10 mouse cellular contexts compared by ENCODE assay signal in genomic region chrX:84454473-84454872, GRCm38 (mm10).
A peak's percentile ranks its signal among the peaks of the same experiment; 100 is the strongest.
DNase-seq lines count a peak whose midpoint lies in the region; ATAC-seq and TF ChIP-seq lines count a peak whose summit lies in the region.
"Had no signal": no experiment of that assay in that cellular context is flagged by ENCODE, and none has a peak within 500 bp of the region (broad histone marks: within the 10 kb centered on the region; RNA-seq: fewer than 3 reads in every experiment).

No protein-coding gene starts in this region.

- no peak overlapping the region for H3K4me2 ChIP-seq in forebrain, embryonic 14.5 days (ENCODE audit: low read length)
- no peak overlapping the region for H3K4me2 ChIP-seq in forebrain, embryonic 15.5 days (replicated peaks)
- no peak overlapping the region for H3K4me2 ChIP-seq in liver, embryonic 11.5 days
- H3K4me2 ChIP-seq: heart, embryonic 13.5 days had no signal

- 92% methylated on average over 1 of the region's 1 CpGs for WGBS in forebrain, embryonic 14.5 days
- 95% methylated on average over 1 of the region's 1 CpGs for WGBS in forebrain, embryonic 15.5 days
- 84% methylated on average over 1 of the region's 1 CpGs for WGBS in liver, adult 2 months
- 73% methylated on average over 1 of the region's 1 CpGs for WGBS in liver, embryonic 11.5 days
- whole genome bisulfite sequencing in lung, adult 2 months, result 83% methylated on average over 1 of the region's 1 CpGs

- H3K27ac ChIP-seq in forebrain, embryonic 14.5 days (ENCODE audit: low read depth, low read length), result no peak overlapping the region
- H3K27ac ChIP-seq in forebrain, embryonic 15.5 days (replicated peaks), result no peak overlapping the region
- no peak overlapping the region for H3K27ac ChIP-seq in liver, adult 2 months (replicated peaks; ENCODE audit: insufficient read depth, low read depth, low read length)
- H3K27ac ChIP-seq in liver, embryonic 11.5 days (ENCODE audit: low read depth, low read length), result no peak overlapping the region
- H3K27ac ChIP-seq: heart, embryonic 13.5 days had no signal

- H3K27me3 ChIP-seq in forebrain, embryonic 14.5 days (replicated peaks; ENCODE audit: control insufficient read depth, insufficient read depth, low read length), result no peaks in the 10 kb centered on the region
- no peaks in the 10 kb centered on the region for H3K27me3 ChIP-seq in forebrain, embryonic 15.5 days
- H3K27me3 ChIP-seq in liver, adult 2 months (ENCODE audit: control insufficient read depth, insufficient read depth, low read length), result no peaks in the 10 kb centered on the region
- no peaks in the 10 kb centered on the region for H3K27me3 ChIP-seq in liver, embryonic 11.5 days (replicated peaks; ENCODE audit: control insufficient read depth, insufficient read depth, low read length)
- H3K27me3 ChIP-seq: heart, embryonic 13.5 days; megakaryocyte, embryonic 14.5 days had no signal

- no peak overlapping the region for H3K9ac ChIP-seq in forebrain, embryonic 14.5 days (ENCODE audit: low read length)
- H3K9ac ChIP-seq in forebrain, embryonic 15.5 days (replicated peaks), result no peak overlapping the region
- H3K9ac ChIP-seq in liver, adult 2 months (ENCODE audit: low read depth, low read length), result no peak overlapping the region
- no peak overlapping the region for H3K9ac ChIP-seq in liver, embryonic 11.5 days (ENCODE audit: low read depth, low read length)
- H3K9ac ChIP-seq: heart, embryonic 13.5 days had no signal

- H3K4me3 ChIP-seq in forebrain, embryonic 14.5 days (ENCODE audit: low read depth, low read length), result no peak overlapping the region
- no peak overlapping the region for H3K4me3 ChIP-seq in forebrain, embryonic 15.5 days
- no peak overlapping the region for H3K4me3 ChIP-seq in liver, adult 2 months (ENCODE audit: insufficient read depth, low read depth, low read length)
- no peak overlapping the region for H3K4me3 ChIP-seq in liver, embryonic 11.5 days (ENCODE audit: low read depth, low read length)
- H3K4me3 ChIP-seq in lung, adult 2 months (replicated peaks; ENCODE audit: extremely low read depth, low read depth, low read length), result no peak overlapping the region
- H3K4me3 ChIP-seq: heart, embryonic 13.5 days; megakaryocyte, embryonic 14.5 days had no signal

- ATAC-seq in forebrain, embryonic 14.5 days, result no peak
- no peak for ATAC-seq in forebrain, embryonic 15.5 days (replicated peaks)
- ATAC-seq in liver, embryonic 11.5 days (replicated peaks; ENCODE audit: low FRiP score), result no peak

- TF ChIP-seq CTCF in liver, adult 2 months (IDR thresholded peaks at IDR 0.05; ENCODE audit: low read depth, low read length), result peak; percentile 21; the same call in 1 of the 2 replicates
- TF ChIP-seq CTCF in lung, adult 2 months (IDR thresholded peaks at IDR 0.05; ENCODE audit: insufficient read depth, low read length), result no peak

- H3K9me3 ChIP-seq in forebrain, embryonic 14.5 days (replicated peaks; ENCODE audit: control insufficient read depth, low read length), result no peaks in the 10 kb centered on the region
- H3K9me3 ChIP-seq in forebrain, embryonic 15.5 days, result no peaks in the 10 kb centered on the region
- H3K9me3 ChIP-seq in liver, embryonic 11.5 days (ENCODE audit: control insufficient read depth, low read length), result no peaks in the 10 kb centered on the region
- H3K9me3 ChIP-seq: heart, embryonic 13.5 days; megakaryocyte, embryonic 14.5 days had no signal

- H3K4me1 ChIP-seq in forebrain, embryonic 14.5 days (ENCODE audit: control insufficient read depth, insufficient read depth, low read length), result no peaks in the 10 kb centered on the region
- H3K4me1 ChIP-seq in forebrain, embryonic 15.5 days, result no peaks in the 10 kb centered on the region
- H3K4me1 ChIP-seq in liver, adult 2 months (ENCODE audit: control insufficient read depth, insufficient read depth, low read length), result no peaks in the 10 kb centered on the region
- no peaks in the 10 kb centered on the region for H3K4me1 ChIP-seq in liver, embryonic 11.5 days (replicated peaks; ENCODE audit: control insufficient read depth, insufficient read depth, low read length)
- H3K4me1 ChIP-seq in lung, adult 2 months (ENCODE audit: control insufficient read depth, insufficient read depth, low read length), result no peaks in the 10 kb centered on the region
- H3K4me1 ChIP-seq: heart, embryonic 13.5 days; megakaryocyte, embryonic 14.5 days had no signal

- no peaks in the 10 kb centered on the region for H3K79me2 ChIP-seq in liver, adult 2 months (ENCODE audit: control insufficient read depth, insufficient read depth, low read length)

- no peaks in the 10 kb centered on the region for H3K36me3 ChIP-seq in forebrain, embryonic 14.5 days (ENCODE audit: control insufficient read depth, insufficient read depth, low read length)
- H3K36me3 ChIP-seq in forebrain, embryonic 15.5 days, result no peaks in the 10 kb centered on the region
- H3K36me3 ChIP-seq in liver, adult 2 months (ENCODE audit: control insufficient read depth, insufficient read depth, low read length), result no peaks in the 10 kb centered on the region
- H3K36me3 ChIP-seq in liver, embryonic 11.5 days (ENCODE audit: control insufficient read depth, insufficient read depth, low read length), result no peaks in the 10 kb centered on the region
- H3K36me3 ChIP-seq: heart, embryonic 13.5 days had no signal

- peak; percentile 11 for DNase-seq in forebrain, embryonic 14.5 days (ENCODE audit: low spot score)
- peak; percentile 5 for DNase-seq in liver, adult 2 months (ENCODE audit: extremely low read depth, low read depth, low spot score)
- no peak for DNase-seq in liver, embryonic 11.5 days (ENCODE audit: low spot score)
- DNase-seq in c-Kit-negative CD71-positive TER-119-positive erythroid progenitor cells, embryonic 14.5 days (ENCODE audit: low read depth, low spot score), result peak; percentile 8
- DNase-seq in lung, adult 2 months, result peak; percentile 22
- peak; percentile 45 for DNase-seq in thymus, postnatal 4 days
- DNase-seq in frontal cortex, postnatal 14 days (ENCODE audit: low spot score in 2 of 2), result no peak

- TF ChIP-seq POLR2A in liver, adult 2 months (IDR thresholded peaks at IDR 0.05; ENCODE audit: extremely low read depth, insufficient read depth, low read length), result no peak
- no peak for TF ChIP-seq POLR2A in lung, adult 2 months (IDR thresholded peaks at IDR 0.05; ENCODE audit: borderline replicate concordance, extremely low read depth, low read depth, low read length)

Comparison
In these comparisons a context has a peak if more than half of its experiments do, and no peak if none do; other contexts are left out.
1. DNase-seq: peak in forebrain, embryonic 14.5 days (single experiment), liver, adult 2 months (single experiment), c-Kit-negative CD71-positive TER-119-positive erythroid progenitor cells, embryonic 14.5 days (single experiment), lung, adult 2 months (single experiment) and thymus, postnatal 4 days (single experiment); none in liver, embryonic 11.5 days (single experiment) and frontal cortex, postnatal 14 days (0 of 2).